Mouse (Mus musculus): ENCODE results near the gene Klc1.

GRCm38 (mm10) chr12:111843470-111843869 is 84.8 kb downstream of the Klc1 start:
- TF ChIP-seq POLR2A (IDR thresholded peaks at IDR 0.05; ENCODE audit: insufficient read depth, low read depth, low read length) (no peak), CTCF (IDR thresholded peaks at IDR 0.05; ENCODE audit: insufficient read depth, low read depth, low read length) (no peak)
